ENCODE assay signal across 9 mouse cellular contexts in the genomic region with DNA sequence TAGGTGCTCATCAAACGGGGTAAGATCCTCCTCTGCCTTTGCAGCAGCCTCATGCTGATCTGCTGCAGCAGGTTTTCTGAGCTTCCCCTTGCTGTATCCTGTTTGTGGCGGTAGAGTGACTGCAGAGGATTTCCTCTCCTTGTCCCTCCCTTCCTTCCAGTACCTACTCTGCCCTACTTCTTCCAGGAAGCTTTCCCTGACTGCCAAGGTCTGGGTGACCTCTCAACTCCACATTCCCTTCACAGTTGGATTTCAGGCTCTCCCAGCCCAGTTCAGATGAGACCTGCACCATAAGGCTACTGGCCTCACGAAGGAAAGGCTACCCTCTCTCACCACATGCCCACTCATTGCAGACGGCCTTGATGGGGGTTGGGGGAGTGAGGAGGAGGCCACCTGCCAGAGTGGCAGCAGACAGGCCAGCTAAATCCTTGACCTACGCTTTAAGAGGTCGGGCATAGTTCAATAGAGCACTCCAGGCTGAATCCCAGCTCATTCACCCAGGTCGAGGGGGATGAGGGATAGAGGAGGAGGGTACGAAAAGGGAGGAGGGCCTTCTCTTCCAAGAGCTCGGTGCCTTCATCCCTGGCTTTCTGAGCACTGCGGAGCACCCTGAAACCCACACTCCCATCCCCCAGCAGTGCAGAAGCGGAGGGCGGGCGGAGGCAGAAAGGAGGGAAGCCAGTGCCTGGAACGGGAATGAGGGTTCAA. TPM values are rescaled to one million over a fixed set of nuclear protein-coding genes. Genes with fewer than 3 reads are reported as not detected.
A peak's percentile ranks its signal among the peaks of the same experiment; 100 is the strongest.
DNase-seq lines count a peak whose midpoint lies in the region; ATAC-seq and TF ChIP-seq lines count a peak whose summit lies in the region.
"Had no signal": no experiment of that assay in that cellular context is flagged by ENCODE, and none has a peak within 500 bp of the region (broad histone marks: within the 10 kb centered on the region; RNA-seq: fewer than 3 reads in every experiment).

No protein-coding gene starts in this region.

- DNase-seq in brain, adult 2 months (ENCODE audit: low read depth, low spot score) = peak; percentile 46
- DNase-seq in liver, embryonic 13.5 days = no peak
- DNase-seq in urinary bladder, postnatal 10 days (ENCODE audit: low spot score) = no peak
- DNase-seq in frontal cortex, postnatal 25 days (ENCODE audit: low spot score in 2 of 2) = no peak
- no peak for DNase-seq in cerebellum, postnatal 10 days

- peaks cover 69% of the 10 kb centered on the region for H3K4me1 ChIP-seq in E14TG2a.4 (replicated peaks; ENCODE audit: low read depth, low read length)
- peaks cover 41% of the 10 kb centered on the region for H3K4me1 ChIP-seq in hindbrain, embryonic 12.5 days
- H3K4me1 ChIP-seq in liver, embryonic 13.5 days (replicated peaks) = peaks cover 11% of the 10 kb centered on the region; the same call in 1 of the 2 replicates

- H3K9me3 ChIP-seq in E14TG2a.4 (ENCODE audit: low read length) = no peaks in the 10 kb centered on the region
- H3K9me3 ChIP-seq in hindbrain, embryonic 12.5 days (replicated peaks) = no peaks in the 10 kb centered on the region
- H3K9me3 ChIP-seq in liver, embryonic 13.5 days (replicated peaks) = no peaks in the 10 kb centered on the region

- peaks cover 11% of the 10 kb centered on the region; the same call in 1 of the 2 replicates for H3K27me3 ChIP-seq in E14TG2a.4 (ENCODE audit: insufficient read depth, low read length)
- H3K27me3 ChIP-seq in hindbrain, embryonic 12.5 days = no peaks in the 10 kb centered on the region
- H3K27me3 ChIP-seq in liver, embryonic 13.5 days = peaks cover 17% of the 10 kb centered on the region; the same call in 1 of the 2 replicates

- H3K36me3 ChIP-seq in E14TG2a.4 (ENCODE audit: insufficient read depth, low read length) = no peaks in the 10 kb centered on the region
- H3K36me3 ChIP-seq in hindbrain, embryonic 12.5 days = no peaks in the 10 kb centered on the region
- H3K36me3 ChIP-seq in liver, embryonic 13.5 days = no peaks in the 10 kb centered on the region

- H3K27ac ChIP-seq in hindbrain, embryonic 12.5 days = peak overlapping the region; percentile 82
- H3K27ac ChIP-seq in liver, embryonic 13.5 days = no peak overlapping the region

- TF ChIP-seq CTCF in E14TG2a.4 (conservative IDR thresholded peaks at IDR 0.05; ENCODE audit: low read length) = no peak

- H3K9ac ChIP-seq in hindbrain, embryonic 12.5 days = no peak overlapping the region
- H3K9ac ChIP-seq in liver, embryonic 13.5 days = no peak overlapping the region

- peak; percentile 53 for ATAC-seq in hindbrain, embryonic 12.5 days (ENCODE audit: low FRiP score)
- ATAC-seq in liver, embryonic 13.5 days (ENCODE audit: low read depth) = 0 out of 2 replicates have a peak, but pooled peaks have one; percentile 32
- ATAC-seq in megakaryocyte-erythroid progenitor cell, adult 5-6 weeks (replicated peaks; ENCODE audit: low FRiP score, low TSS enrichment, poor library complexity, severe bottlenecking) = no peak

- H3K4me3 ChIP-seq in E14TG2a.4 (replicated peaks; ENCODE audit: low read length) = peak overlapping the region; percentile 73
- H3K4me3 ChIP-seq in hindbrain, embryonic 12.5 days = no peak overlapping the region
- H3K4me3 ChIP-seq in liver, embryonic 13.5 days (replicated peaks) = no peak overlapping the region

- H3K4me2 ChIP-seq in hindbrain, embryonic 12.5 days (replicated peaks) = peak overlapping the region; percentile 29
- 0 out of 2 replicates have a peak overlapping the region, but pooled peaks have one; percentile 13 for H3K4me2 ChIP-seq in liver, embryonic 13.5 days

- WGBS in hindbrain, embryonic 12.5 days = 24% methylated on average over 14 of the region's 14 CpGs
- 34% methylated on average over 14 of the region's 14 CpGs for WGBS in liver, embryonic 13.5 days (ENCODE audit: insufficient replicate concordance)

RNA-seq across cellular contexts. Expression of a gene that starts 13.9 kb away (rescaled TPM):
- polyA plus RNA-seq in hindbrain, embryonic 12.5 days (2016; fragmentation: Nextera tagmentation; extraction: Ambion mirVana) = 0.41 and 0.44 TPM in 2 replicates
- 0.13 and 0.17 TPM in 2 replicates for polyA plus RNA-seq in liver, embryonic 13.5 days (2015; fragmentation: Nextera tagmentation; extraction: Ambion mirVana)
- not detected in 2 replicates for total RNA-seq in megakaryocyte-erythroid progenitor cell, adult 5-6 weeks (2014; fragmentation: Nextera tagmentation)
- not detected in 2 replicates for total RNA-seq in megakaryocyte-erythroid progenitor cell, adult 5-6 weeks (2017)

RNA-seq across cellular contexts. Expression of a gene that starts 23.3 kb away (rescaled TPM):
- polyA plus RNA-seq in hindbrain, embryonic 12.5 days (2016; fragmentation: Nextera tagmentation; extraction: Ambion mirVana) = not detected in 2 replicates
- not detected in 2 replicates for polyA plus RNA-seq in liver, embryonic 13.5 days (2015; fragmentation: Nextera tagmentation; extraction: Ambion mirVana)
- not detected in 2 replicates for total RNA-seq in megakaryocyte-erythroid progenitor cell, adult 5-6 weeks (2014; fragmentation: Nextera tagmentation)
- total RNA-seq in megakaryocyte-erythroid progenitor cell, adult 5-6 weeks (2017) = not detected in 2 replicates
- total RNA-seq: left cerebral cortex, postnatal 25 days had no signal

RNA-seq across cellular contexts. Expression of a gene that starts 36.0 kb away (rescaled TPM):
- 11.6 TPM in 2 replicates for polyA plus RNA-seq in hindbrain, embryonic 12.5 days (2016; fragmentation: Nextera tagmentation; extraction: Ambion mirVana)
- polyA plus RNA-seq in liver, embryonic 13.5 days (2015; fragmentation: Nextera tagmentation; extraction: Ambion mirVana) = 1.2 and 1.3 TPM in 2 replicates
- not detected in 2 replicates for total RNA-seq in megakaryocyte-erythroid progenitor cell, adult 5-6 weeks (2014; fragmentation: Nextera tagmentation)
- total RNA-seq in megakaryocyte-erythroid progenitor cell, adult 5-6 weeks (2017) = 3.3 TPM in 1 of 2 replicates, not detected in the other

RNA-seq across cellular contexts. Expression of a gene that starts 45.1 kb away (rescaled TPM):
- polyA plus RNA-seq in hindbrain, embryonic 12.5 days (2016; fragmentation: Nextera tagmentation; extraction: Ambion mirVana) = not detected in 2 replicates
- polyA plus RNA-seq in liver, embryonic 13.5 days (2015; fragmentation: Nextera tagmentation; extraction: Ambion mirVana) = not detected in 2 replicates
- total RNA-seq in megakaryocyte-erythroid progenitor cell, adult 5-6 weeks (2014; fragmentation: Nextera tagmentation) = not detected in 2 replicates
- total RNA-seq in megakaryocyte-erythroid progenitor cell, adult 5-6 weeks (2017) = not detected in 2 replicates
- total RNA-seq: left cerebral cortex, postnatal 25 days had no signal
